Mouse (Mus musculus) ES-CJ7 (cell line): ENCODE results near the gene Ehmt2.

Experiments used
- DNase-seq: peaks from one replicate; pipeline ENCODE4 v3.0.0; 2011; ENCODE audit warnings: low read depth, low spot score

Gene Ehmt2

GRCm38 (mm10) chr17:34898160-34898586, at the start of gene Ehmt2, which contains the start of gene C2:
Gene Ehmt2 (plus strand): TSS chr17:34898469.
Gene C2 (minus strand): TSS chr17:34898265.
- DNase-seq: peak; percentile 56

DNA sequence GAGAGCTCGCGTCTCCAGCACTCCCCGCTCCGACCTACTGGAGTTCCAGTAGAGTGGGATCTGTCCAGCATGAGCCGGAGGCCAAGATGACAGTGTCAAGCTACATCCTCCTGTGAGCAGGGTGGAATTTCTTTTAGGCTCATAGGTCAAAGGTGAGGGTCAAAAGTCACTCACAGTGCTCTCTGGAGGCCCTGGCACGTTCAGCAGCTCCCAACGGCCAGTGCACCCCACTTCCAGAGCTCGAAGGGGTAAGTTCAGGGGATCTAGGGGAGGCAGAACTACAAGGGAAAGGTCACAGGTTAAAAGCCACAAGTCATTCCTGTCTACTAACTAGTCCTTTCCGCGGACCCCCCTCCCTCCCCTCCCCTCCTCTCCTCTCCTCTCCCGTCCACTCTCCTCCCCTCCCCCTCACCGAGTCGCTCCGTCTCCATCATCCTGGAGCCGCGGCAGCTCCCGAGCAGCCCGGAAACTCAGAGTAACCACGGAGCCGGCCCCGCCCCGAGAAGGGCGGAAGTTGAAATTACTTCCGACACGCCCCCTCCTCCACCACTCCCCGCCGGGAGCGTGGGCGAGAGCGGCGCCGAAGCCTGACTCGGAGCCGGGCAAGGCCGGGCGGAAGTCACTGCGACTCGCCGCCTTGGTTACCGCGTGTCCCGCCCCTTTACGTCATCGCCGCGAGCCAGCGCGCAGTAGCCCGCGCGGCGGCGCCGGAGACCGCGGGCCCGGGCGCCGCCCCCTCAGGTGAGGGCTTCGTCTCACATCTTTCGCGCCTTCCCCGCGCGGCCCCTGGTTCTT, 48.4 kb upstream of the Ehmt2 start, which contains the start of the genes Skiv2l and Nelfe:
TSS of gene Skiv2l (minus strand) at position 489 of the 795 bp plus-strand sequence.
TSS of gene Nelfe (plus strand) at position 670 of the 795 bp plus-strand sequence.
- DNase-seq: peak; percentile 96

DNA sequence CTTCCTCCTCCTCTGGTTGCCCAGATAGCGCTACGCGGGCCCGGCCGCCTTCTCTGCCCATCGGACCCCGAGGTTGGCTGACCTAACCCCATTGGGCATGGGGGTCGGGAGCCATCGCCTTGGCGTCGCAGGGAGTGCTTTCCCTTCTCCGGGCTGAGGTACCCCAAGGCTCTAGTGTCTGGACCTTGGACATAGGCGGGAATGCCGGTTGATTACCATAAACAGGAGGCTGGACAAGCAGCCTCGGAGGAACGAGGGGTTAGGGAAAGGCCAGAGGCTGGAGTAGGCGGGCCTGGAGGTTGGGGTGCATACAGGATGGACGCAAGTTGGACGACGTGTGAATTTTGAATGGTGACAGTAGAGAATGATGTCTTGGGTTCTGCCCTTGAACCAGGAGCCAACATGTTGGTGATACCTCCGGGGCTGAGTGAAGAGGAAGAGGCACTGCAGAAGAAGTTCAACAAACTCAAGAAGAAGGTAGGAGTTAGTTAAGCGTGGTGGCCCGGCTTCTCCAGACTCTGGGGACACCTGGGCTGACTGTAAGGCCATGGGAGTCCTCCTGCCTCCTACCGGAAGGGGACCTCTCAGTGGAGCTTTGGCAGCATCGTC, 47.6 kb upstream of the Ehmt2 start:
- DNase-seq: no peak

DNA sequence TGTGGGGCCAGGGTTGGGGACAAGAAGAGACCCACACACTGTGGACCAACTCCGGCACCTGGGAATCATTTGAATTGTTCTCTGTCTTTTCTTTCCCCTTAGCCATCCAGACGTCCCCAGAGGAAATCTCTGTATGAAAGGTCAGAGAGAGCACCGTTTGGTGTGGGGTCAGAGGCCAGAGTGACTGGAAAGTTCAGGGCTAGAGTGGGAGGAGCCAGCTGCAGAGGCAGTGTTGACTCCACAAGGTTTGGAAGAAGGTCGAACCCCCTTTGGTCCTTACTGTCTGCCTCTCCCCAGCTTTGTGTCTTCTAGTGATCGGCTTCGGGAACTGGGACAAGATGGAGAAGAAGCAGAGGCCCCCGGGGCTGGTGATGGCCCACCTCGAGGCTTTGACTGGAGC, 44.8 kb upstream of the Ehmt2 start:
- no peak for DNase-seq

GRCm38 (mm10) chr17:34854761-34855160, 43.5 kb upstream of the Ehmt2 start:
- no peak for DNase-seq

GRCm38 (mm10) chr17:34855825-34856224, 42.4 kb upstream of the Ehmt2 start:
- no peak for DNase-seq

- no peak for DNase-seq
Measured at GRCm38 (mm10) chr17:34858670-34859069, 39.6 kb upstream of the Ehmt2 start.

DNA sequence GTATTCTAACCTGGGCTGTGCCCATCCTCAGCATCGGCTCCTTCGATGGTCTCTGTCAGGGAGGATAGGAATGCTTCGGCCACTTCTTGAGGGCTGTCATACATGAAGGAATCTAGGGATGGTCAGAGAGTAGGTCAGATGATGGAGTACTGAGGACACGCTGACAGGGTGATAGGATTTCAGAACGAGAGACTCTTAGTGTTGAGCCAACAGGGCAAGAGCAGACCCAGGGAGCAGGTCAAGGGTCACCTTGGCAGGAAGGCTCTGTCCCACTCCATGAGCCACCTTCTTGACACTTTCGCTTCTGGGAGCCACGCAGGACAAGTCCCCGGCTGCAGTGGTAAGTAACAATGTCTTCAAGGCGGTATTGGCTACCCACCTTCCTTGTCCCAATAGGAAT, 37.8 kb upstream of the Ehmt2 start:
- no peak for DNase-seq

- DNase-seq: no peak
Measured at GRCm38 (mm10) chr17:34861704-34862415, 36.4 kb upstream of the Ehmt2 start.

DNA sequence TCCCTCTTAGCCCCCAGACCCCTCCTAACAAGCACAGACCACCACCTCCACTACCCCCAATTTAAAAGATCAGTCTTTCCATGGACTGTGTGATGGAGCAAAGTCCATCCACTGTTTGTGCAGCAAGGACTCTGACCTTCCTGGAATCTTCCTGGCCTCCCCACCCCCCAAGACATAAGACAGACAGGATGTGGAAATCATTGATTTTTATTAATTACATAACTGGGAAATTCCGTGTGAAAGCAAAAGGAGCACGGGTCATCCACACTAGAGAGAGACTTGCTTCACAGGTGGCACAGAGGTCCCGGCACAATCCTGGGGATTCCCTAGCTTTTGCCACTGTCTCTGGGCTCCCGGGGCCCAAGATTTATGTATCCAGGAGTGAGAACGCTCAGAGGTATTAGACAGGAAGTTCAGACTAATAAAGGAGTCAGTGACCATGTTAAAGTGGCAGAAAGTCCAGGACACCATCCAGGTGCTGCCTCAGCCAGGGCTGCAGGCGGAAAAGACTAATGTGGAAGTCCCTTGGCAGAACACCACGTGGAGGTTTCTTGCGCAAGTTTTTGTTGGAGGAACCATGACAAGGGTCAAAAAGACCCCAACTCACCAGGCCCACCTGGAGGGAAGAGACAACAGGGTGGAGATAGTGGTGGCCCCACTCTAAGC, 35.7 kb upstream of the Ehmt2 start, which contains the start of gene Cfb:
TSS of gene Cfb (minus strand) at position 103 of the 666 bp plus-strand sequence.
- DNase-seq: no peak

DNA sequence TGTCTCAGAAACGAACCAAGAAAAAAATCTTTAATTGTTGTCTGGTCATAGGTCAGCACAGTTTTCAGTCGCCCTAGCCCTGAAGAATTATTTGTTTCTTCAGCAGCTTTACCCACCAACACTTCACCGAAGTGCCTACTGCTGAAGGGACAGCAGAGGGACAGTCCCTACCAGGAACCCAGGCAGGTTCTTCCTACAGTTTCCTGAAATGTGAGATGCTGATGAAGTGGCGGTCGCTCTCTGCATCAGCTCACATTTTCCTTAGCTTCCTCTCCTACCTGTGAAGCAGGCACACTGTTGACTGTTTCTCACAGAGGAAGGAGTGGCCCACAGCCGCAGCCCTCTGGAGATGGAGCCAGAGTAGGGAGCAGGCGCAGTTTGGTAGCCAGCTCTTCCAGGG, 32.3 kb upstream of the Ehmt2 start:
- no peak for DNase-seq

DNA sequence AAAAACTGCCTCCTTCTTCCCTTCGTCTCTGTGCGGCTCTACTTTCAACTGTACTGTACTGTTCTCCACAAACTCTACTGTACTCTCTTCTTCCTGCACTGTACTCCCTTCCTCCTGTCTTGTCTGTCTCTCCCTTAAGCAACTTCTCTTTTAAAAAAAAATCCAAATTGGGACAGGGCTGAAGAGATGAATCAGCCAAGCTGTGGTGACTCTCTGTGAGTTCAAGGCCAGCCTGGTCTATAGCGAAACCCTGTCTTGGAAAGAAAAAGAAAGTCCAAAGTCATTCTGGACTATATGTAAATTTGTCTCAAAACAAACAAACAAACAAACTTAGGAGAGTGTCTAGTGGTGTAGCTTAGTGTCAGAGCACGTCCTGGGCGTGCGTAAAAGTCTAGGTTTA, 23.9 kb upstream of the Ehmt2 start:
- DNase-seq: no peak

GRCm38 (mm10) chr17:34879336-34879879, 18.9 kb upstream of the Ehmt2 start, which contains the start of gene Zbtb12:
Gene Zbtb12 (plus strand): TSS chr17:34879483.
- DNase-seq: no peak

GRCm38 (mm10) chr17:34881166-34881565, 17.1 kb upstream of the Ehmt2 start:
- DNase-seq: no peak

- DNase-seq: no peak
Measured at GRCm38 (mm10) chr17:34881683-34882310, 16.5 kb upstream of the Ehmt2 start, which contains the start of gene Gm20547. Gene Gm20547 (minus strand): TSS chr17:34882042.

DNA sequence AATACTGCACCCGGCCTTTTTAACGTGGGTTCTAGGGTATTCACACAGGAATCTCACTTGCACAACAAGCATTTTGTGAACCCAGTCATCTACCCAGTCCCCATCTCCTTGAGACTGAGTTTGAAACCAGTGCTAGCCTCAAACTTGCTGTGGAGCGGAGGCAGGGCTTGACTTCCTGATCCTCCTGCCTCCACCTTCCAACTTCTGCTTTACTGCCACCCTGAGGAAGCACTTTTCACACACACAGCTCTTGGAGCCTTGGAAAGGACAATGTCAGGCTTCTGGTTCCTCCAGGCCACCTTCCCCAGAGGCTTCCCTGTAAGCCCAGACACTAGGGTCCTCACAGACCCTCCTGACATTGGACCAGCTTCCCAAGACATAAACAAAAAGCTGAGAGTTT, 14.9 kb upstream of the Ehmt2 start:
- no peak for DNase-seq

- DNase-seq: no peak
Measured at GRCm38 (mm10) chr17:34884704-34885103, 13.6 kb upstream of the Ehmt2 start.

DNA sequence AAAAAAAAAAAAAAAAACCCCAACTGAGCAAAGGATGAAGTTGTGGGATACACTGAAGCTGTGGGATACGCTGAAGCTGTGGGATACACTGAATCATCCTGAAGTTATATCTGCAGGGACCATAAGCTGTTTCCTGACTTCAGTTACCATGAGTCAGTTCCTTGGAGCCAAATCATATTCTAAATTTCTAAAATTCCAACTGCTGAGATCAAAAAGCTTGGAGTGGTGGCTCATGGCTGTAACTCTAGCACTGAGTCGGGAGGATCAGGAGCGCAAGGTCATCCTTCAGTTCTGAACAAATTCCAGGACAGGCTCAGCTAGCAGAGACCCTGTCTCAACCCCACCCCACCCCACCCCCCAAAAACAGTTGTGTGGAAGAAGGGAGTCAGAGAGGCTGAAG, 12.7 kb upstream of the Ehmt2 start:
- no peak for DNase-seq

GRCm38 (mm10) chr17:34887942-34888341, 10.3 kb upstream of the Ehmt2 start:
- no peak for DNase-seq

DNA sequence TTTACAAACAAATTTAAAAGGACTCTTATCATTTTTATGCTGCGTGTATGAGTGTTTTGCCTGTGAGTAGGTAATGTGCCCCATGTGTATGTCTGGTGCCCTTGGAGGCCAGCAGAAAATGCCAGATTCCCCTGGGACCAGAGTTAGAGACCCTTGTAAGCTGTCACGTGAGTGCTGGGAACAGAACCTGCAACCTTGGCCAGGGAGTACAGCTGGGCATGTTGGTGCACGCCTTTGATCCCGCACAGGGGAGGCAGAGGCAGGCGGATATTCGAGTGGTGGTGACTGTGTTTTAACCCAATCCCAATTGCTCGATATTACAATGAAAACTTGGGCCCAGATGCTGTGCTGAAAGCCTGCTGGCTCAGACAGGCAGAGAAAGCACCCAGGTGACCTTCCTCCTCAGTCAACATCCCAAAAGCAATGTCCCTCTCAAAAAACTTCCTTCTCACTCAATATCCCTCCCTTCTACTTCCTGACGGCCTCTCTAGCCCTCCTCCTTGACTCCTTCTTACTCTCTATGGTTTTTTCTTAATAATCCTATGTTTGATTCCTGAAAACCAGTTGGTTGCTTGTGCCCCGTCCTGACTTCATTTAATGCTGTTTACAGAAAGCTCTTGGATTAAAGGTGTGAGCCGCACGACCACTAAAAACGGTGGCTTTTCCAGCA, 8.1 kb upstream of the Ehmt2 start:
- DNase-seq: peak; percentile 55
